Mouse (Mus musculus) megakaryocyte, embryonic 14.5 days (primary cell): Measurements from ENCODE around the gene Sept8. TPM values are rescaled to one million over a fixed set of nuclear protein-coding genes. Genes with fewer than 3 reads are reported as not detected.

Source experiments
- H3K27me3 ChIP-seq: replicated peaks from 2 replicates; pipeline ENCODE3; 2012; ENCODE audit warnings: inconsistent platforms
- H3K36me3 ChIP-seq: replicated peaks from 2 replicates; pipeline ENCODE3; 2012; ENCODE audit warnings: low read length, inconsistent platforms, mixed read lengths
- H3K4me1 ChIP-seq: 2 replicates; pipeline ENCODE4 v1.6.1; 2012; ENCODE audit warnings: inconsistent platforms
- H3K4me3 ChIP-seq: replicated peaks from 2 replicates; pipeline ENCODE3; 2012; ENCODE audit warnings: moderate library complexity, mild to moderate bottlenecking, inconsistent platforms
- H3K9me3 ChIP-seq: 2 replicates; pipeline ENCODE4 v1.6.1; 2012; ENCODE audit warnings: inconsistent platforms
- FLI1 ChIP-seq: IDR thresholded peaks from 2 replicates; pipeline ENCODE4 v1.6.1; 2012; ENCODE audit warnings: low read length, inconsistent platforms, mixed read lengths
- GATA1 ChIP-seq: IDR thresholded peaks from 3 replicates; pipeline ENCODE4 v1.6.1; 2012; ENCODE audit warnings: mixed read lengths, low read length, inconsistent platforms, borderline replicate concordance
- polyA plus RNA-seq: library from polyadenylated mRNA; stranded (reverse); fragments of >175 nt; gene quantifications from 2 replicates; pipeline ENCODE4 v1.2.3, GENCODE M21; 2012; ENCODE audit warnings: low replicate concordance; ENCODE audit not compliant: insufficient read depth

The Sept8 gene
- polyA plus RNA-seq, 1 experiment: 26.6 TPM

- H3K36me3 ChIP-seq: no peaks in the 10 kb centered on the region
- H3K4me1 ChIP-seq: peaks cover 38% of the 10 kb centered on the region
- TF ChIP-seq GATA1 (no peak), FLI1 (no peak)
- peaks cover 15% of the 10 kb centered on the region for H3K27me3 ChIP-seq
- H3K4me3 ChIP-seq: no peak overlapping the region
- no peaks in the 10 kb centered on the region; the same call in 1 of the 2 replicates for H3K9me3 ChIP-seq
These were observed 25.7 kb upstream of the Sept8 start for GRCm38 (mm10) chr11:53493243-53493955.

GRCm38 (mm10) chr11:53495417-53495816, 23.6 kb upstream of the Sept8 start:
- H3K4me3 ChIP-seq: no peak overlapping the region
- H3K4me1 ChIP-seq: peaks cover 34% of the 10 kb centered on the region
- no peaks in the 10 kb centered on the region for H3K36me3 ChIP-seq
- peaks cover 8% of the 10 kb centered on the region for H3K9me3 ChIP-seq
- TF ChIP-seq GATA1 (no peak), FLI1 (no peak)
- peaks cover 26% of the 10 kb centered on the region for H3K27me3 ChIP-seq

GRCm38 (mm10) chr11:53496946-53497345, 22.1 kb upstream of the Sept8 start:
- Histone ChIP-seq H3K4me1 (peaks cover 45% of the 10 kb centered on the region), H3K36me3 (no peaks in the 10 kb centered on the region), H3K9me3 (peaks cover 8% of the 10 kb centered on the region), H3K4me3 (peak overlapping the region; percentile 40), H3K27me3 (peaks cover 32% of the 10 kb centered on the region)
- TF ChIP-seq FLI1: no peak
- no peak for TF ChIP-seq GATA1

- peaks cover 69% of the 10 kb centered on the region for H3K4me1 ChIP-seq
- peaks cover 31% of the 10 kb centered on the region for H3K27me3 ChIP-seq
- no peak overlapping the region for H3K4me3 ChIP-seq
- H3K9me3 ChIP-seq: peaks cover 9% of the 10 kb centered on the region
- TF ChIP-seq FLI1 (no peak), GATA1 (no peak)
- no peaks in the 10 kb centered on the region for H3K36me3 ChIP-seq
These were observed 18.5 kb upstream of the Sept8 start for GRCm38 (mm10) chr11:53500569-53500968.

- TF ChIP-seq FLI1 (no peak), GATA1 (no peak)
- Histone ChIP-seq H3K36me3 (no peaks in the 10 kb centered on the region), H3K9me3 (peaks cover 13% of the 10 kb centered on the region), H3K4me3 (peak overlapping the region; percentile 14), H3K27me3 (peaks cover 22% of the 10 kb centered on the region), H3K4me1 (peaks cover 74% of the 10 kb centered on the region)
These were observed 16.9 kb upstream of the Sept8 start for GRCm38 (mm10) chr11:53502039-53502765.

GRCm38 (mm10) chr11:53503738-53504137, 15.3 kb upstream of the Sept8 start:
- no peak for TF ChIP-seq FLI1
- TF ChIP-seq GATA1: no peak
- Histone ChIP-seq H3K4me1 (peaks cover 77% of the 10 kb centered on the region), H3K9me3 (peaks cover 13% of the 10 kb centered on the region), H3K27me3 (peaks cover 27% of the 10 kb centered on the region), H3K36me3 (no peaks in the 10 kb centered on the region), H3K4me3 (no peak overlapping the region)

GRCm38 (mm10) chr11:53504376-53504775, 14.7 kb upstream of the Sept8 start:
- Histone ChIP-seq H3K9me3 (peaks cover 12% of the 10 kb centered on the region), H3K36me3 (no peaks in the 10 kb centered on the region), H3K4me3 (no peak overlapping the region), H3K27me3 (peaks cover 26% of the 10 kb centered on the region), H3K4me1 (peaks cover 76% of the 10 kb centered on the region)
- TF ChIP-seq GATA1 (no peak), FLI1 (no peak)

GRCm38 (mm10) chr11:53505026-53505663, 13.9 kb upstream of the Sept8 start:
- TF ChIP-seq GATA1 (no peak), FLI1 (no peak)
- Histone ChIP-seq H3K9me3 (peaks cover 4% of the 10 kb centered on the region), H3K4me3 (no peak overlapping the region), H3K27me3 (peaks cover 23% of the 10 kb centered on the region), H3K4me1 (peaks cover 73% of the 10 kb centered on the region), H3K36me3 (no peaks in the 10 kb centered on the region)

GRCm38 (mm10) chr11:53507098-53507805, 11.8 kb upstream of the Sept8 start:
- Histone ChIP-seq H3K4me1 (peaks cover 54% of the 10 kb centered on the region), H3K9me3 (peaks cover 4% of the 10 kb centered on the region; the same call in 1 of the 2 replicates), H3K4me3 (no peak overlapping the region), H3K27me3 (peaks cover 22% of the 10 kb centered on the region), H3K36me3 (no peaks in the 10 kb centered on the region)
- TF ChIP-seq FLI1: no peak
- no peak for TF ChIP-seq GATA1
